Mouse (Mus musculus) MEL (cell line): Measurements from ENCODE around the gene Dnajb14.

Experiments
- CTCF ChIP-seq, 3 experiments: IDR thresholded peaks in 2 of 3; conservative IDR thresholded peaks in 1 of 3; 2 replicates each; pipeline ENCODE4 v1.5.1; 2011 to 2012; ENCODE audit warnings: low read length in 3 of 3, low read depth in 2 of 3, mild to moderate bottlenecking in 2 of 3, improper control_type of control experiment in 1 of 3, inconsistent platforms in 1 of 3, mixed read lengths in 1 of 3, moderate library complexity in 1 of 3; ENCODE audit not compliant: control insufficient read depth in 1 of 3, insufficient read depth in 1 of 3, poor library complexity in 1 of 3, severe bottlenecking in 1 of 3
- E2F4 ChIP-seq: IDR thresholded peaks from 2 replicates; pipeline ENCODE4 v1.6.1; 2011; ENCODE audit warnings: low read depth, low read length, improper control_type of control experiment, borderline replicate concordance
- EP300 ChIP-seq, 2 experiments: IDR thresholded peaks; 2 replicates each; pipeline ENCODE4 v1.6.1; 2011; ENCODE audit warnings: improper control_type of control experiment in 2 of 2, low read length in 2 of 2, low read depth in 1 of 2, mild to moderate bottlenecking in 1 of 2
- HCFC1 ChIP-seq: IDR thresholded peaks from 2 replicates; pipeline ENCODE4 v1.6.1; 2012; ENCODE audit warnings: low read depth, mild to moderate bottlenecking, inconsistent platforms, low read length, improper control_type of control experiment, moderate library complexity
- KAT2A ChIP-seq: conservative IDR thresholded peaks from 2 replicates; pipeline ENCODE4 v1.6.1; 2012; ENCODE audit warnings: low read depth, low read length, improper control_type of control experiment, inconsistent platforms
- MXI1 ChIP-seq: IDR thresholded peaks from 2 replicates; pipeline ENCODE4 v1.6.1; 2011; ENCODE audit warnings: mild to moderate bottlenecking, low read depth, low read length, improper control_type of control experiment
- NRF1 ChIP-seq: IDR thresholded peaks from 2 replicates; pipeline ENCODE4 v1.6.1; 2014; ENCODE audit warnings: low read depth, mild to moderate bottlenecking, inconsistent platforms, low read length, improper control_type of control experiment, moderate library complexity; ENCODE audit not compliant: poor library complexity, insufficient read depth, severe bottlenecking
- POLR2A ChIP-seq, 2 experiments: IDR thresholded peaks; 2 replicates each; pipeline ENCODE4 v1.6.1; 2011 to 2012; ENCODE audit warnings: low read length in 2 of 2, mild to moderate bottlenecking in 2 of 2, control low read depth in 1 of 2, improper control_type of control experiment in 1 of 2, low read depth in 1 of 2, moderate library complexity in 1 of 2; ENCODE audit not compliant: control insufficient read depth in 1 of 2, insufficient read depth in 1 of 2, poor library complexity in 1 of 2
- SMC3 ChIP-seq: IDR thresholded peaks from 2 replicates; pipeline ENCODE4 v1.6.1; 2011; ENCODE audit warnings: low read depth, low read length, improper control_type of control experiment
- TAL1 ChIP-seq: IDR thresholded peaks from 2 replicates; pipeline ENCODE4 v1.6.1; 2012; ENCODE audit warnings: mild to moderate bottlenecking, inconsistent platforms, low read length, moderate library complexity, mixed read lengths
- USF1 ChIP-seq: IDR thresholded peaks from 2 replicates; pipeline ENCODE4 v1.6.1; 2014; ENCODE audit warnings: low read depth, mild to moderate bottlenecking, inconsistent platforms, low read length, improper control_type of control experiment, moderate library complexity

GRCm38 (mm10) chr3:137932748-137933147 is 65.3 kb downstream of the Dnajb14 start:
- TF ChIP-seq USF1 (no peak), KAT2A (no peak), POLR2A (IDR thresholded peaks at IDR 0.05; ENCODE audit: control insufficient read depth in 1 of 2, insufficient read depth in 1 of 2, low read depth in 1 of 2, low read length in 2 of 2, poor library complexity in 1 of 2) (no peak), EP300 (IDR thresholded peaks at IDR 0.05; ENCODE audit: low read depth in 1 of 2, low read length in 2 of 2) (no peak), CTCF (IDR thresholded peaks at IDR 0.05 in 2 of 3, conservative IDR thresholded peaks at IDR 0.05 in 1 of 3; ENCODE audit: control insufficient read depth in 1 of 3, insufficient read depth in 1 of 3, low read depth in 2 of 3, low read length in 3 of 3, poor library complexity in 1 of 3, severe bottlenecking in 1 of 3) (no peak), E2F4 (no peak), NRF1 (no peak), SMC3 (no peak), TAL1 (no peak), HCFC1 (no peak), MXI1 (no peak)
